Mouse (Mus musculus) midbrain, embryonic 14.5 days (tissue): ENCODE measurements around the gene Ppp6r1. TPM values are rescaled to one million over a fixed set of nuclear protein-coding genes. Genes with fewer than 3 reads are reported as not detected.

Experiments
- ATAC-seq: fragments of 200-750 bp; cut with Nextera tagmentation; 2 replicates; pipeline ENCODE4 v1.8.0; 2017; ENCODE audit warnings: moderate number of reproducible peaks, moderate library complexity; ENCODE audit not compliant: low FRiP score, low TSS enrichment
- DNase-seq: peaks from one replicate; pipeline ENCODE4 v3.0.0-alpha.2; 2015
- H3K27ac ChIP-seq: fragments of 300-500 bp; sonication (generic); replicated peaks from 2 replicates; pipeline ENCODE4 v1.5.1; 2014; ENCODE audit warnings: mild to moderate bottlenecking, low read depth, low read length, moderate library complexity
- H3K27me3 ChIP-seq: fragments of 300-500 bp; sonication (generic); 2 replicates; pipeline ENCODE4 v1.6.1; 2014; ENCODE audit warnings: low read length, control low read depth, mixed read lengths; ENCODE audit not compliant: control insufficient read depth, insufficient read depth
- H3K36me3 ChIP-seq: fragments of 300-500 bp; sonication (generic); 2 replicates; pipeline ENCODE4 v1.6.1; 2014; ENCODE audit warnings: low read length, control low read depth; ENCODE audit not compliant: control insufficient read depth, insufficient read depth
- H3K4me1 ChIP-seq: fragments of 300-500 bp; sonication (generic); 2 replicates; pipeline ENCODE4 v1.6.1; 2014; ENCODE audit warnings: mild to moderate bottlenecking, antibody characterized with exemption, low read length, control low read depth; ENCODE audit not compliant: control insufficient read depth, insufficient read depth
- H3K4me2 ChIP-seq: fragments of 300-500 bp; sonication (generic); 2 replicates; pipeline ENCODE4 v1.6.1; 2014; ENCODE audit warnings: mild to moderate bottlenecking, low read length, moderate library complexity
- H3K4me3 ChIP-seq: fragments of 300-500 bp; sonication (generic); replicated peaks from 2 replicates; pipeline ENCODE4 v1.5.1; 2014; ENCODE audit warnings: low read depth, low read length
- H3K9ac ChIP-seq: fragments of 300-500 bp; sonication (generic); replicated peaks from 2 replicates; pipeline ENCODE4 v1.6.1; 2014; ENCODE audit warnings: mild to moderate bottlenecking, low read length, moderate library complexity
- H3K9me3 ChIP-seq: fragments of 300-500 bp; sonication (generic); 2 replicates; pipeline ENCODE4 v1.6.1; 2016; ENCODE audit warnings: low read length, control low read depth, mixed read lengths; ENCODE audit not compliant: control insufficient read depth
- WGBS: fragments of 180-500 bp; shearing (Covaris S2); extraction: QIAGEN DNeasy Blood & Tissue Kit; methylation state at CpG from one replicate; pipeline ENCODE4 v1.1.7; 2014; 5-methylcytosine and 5-hydroxymethylcytosine counted together
- polyA plus RNA-seq: library from polyadenylated mRNA; unstranded; fragments of >200 nt; fragmentation: Nextera tagmentation; extraction: Ambion mirVana; gene quantifications from 2 replicates; pipeline ENCODE4 v1.2.1, GENCODE M21; 2014

The Ppp6r1 gene
- polyA plus RNA-seq, 1 experiment from 2014 or later, result 8.7 TPM

DNA sequence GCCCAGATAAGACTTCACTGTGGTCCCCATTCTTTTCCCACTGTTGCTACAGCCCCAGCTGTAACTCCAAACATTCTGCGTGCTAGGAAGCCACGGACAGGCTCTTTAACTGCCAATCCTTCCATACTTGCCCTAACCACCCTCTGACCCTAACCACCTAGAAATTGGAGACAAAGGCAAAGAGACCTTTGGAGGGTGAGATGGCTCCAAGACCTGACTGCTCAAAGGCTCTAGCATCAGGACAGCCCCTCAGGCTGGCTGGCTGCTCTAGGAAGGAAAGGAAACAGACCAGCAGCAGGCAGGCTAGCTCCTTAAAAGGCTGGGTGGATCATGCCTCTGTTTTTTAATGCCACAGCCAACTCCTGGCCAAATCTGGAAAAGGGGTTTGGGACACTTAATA, 4.6 kb downstream of the Ppp6r1 start:
- WGBS, result 94% methylated on average over 2 of the region's 2 CpGs
- no peak overlapping the region; the same call in 1 of the 2 replicates for H3K9ac ChIP-seq
- no peak for DNase-seq
- H3K4me2 ChIP-seq, result no peak overlapping the region
- H3K4me1 ChIP-seq, result peaks cover 20% of the 10 kb centered on the region
- ATAC-seq, result no peak
- no peak overlapping the region for H3K27ac ChIP-seq
- H3K36me3 ChIP-seq, result peaks cover 8% of the 10 kb centered on the region
- no peak overlapping the region for H3K4me3 ChIP-seq
- no peaks in the 10 kb centered on the region for H3K9me3 ChIP-seq
- H3K27me3 ChIP-seq, result no peaks in the 10 kb centered on the region

- 89% methylated on average over 7 of the region's 7 CpGs for WGBS
- no peak overlapping the region for H3K27ac ChIP-seq
- H3K9ac ChIP-seq, result no peak overlapping the region
- ATAC-seq, result no peak
- no peak overlapping the region for H3K4me3 ChIP-seq
- no peak overlapping the region for H3K4me2 ChIP-seq
- no peaks in the 10 kb centered on the region for H3K27me3 ChIP-seq
- peaks cover 8% of the 10 kb centered on the region for H3K36me3 ChIP-seq
- peaks cover 20% of the 10 kb centered on the region for H3K4me1 ChIP-seq
- no peak for DNase-seq
- no peaks in the 10 kb centered on the region for H3K9me3 ChIP-seq
These were observed 5.0 kb downstream of the Ppp6r1 start for GRCm38 (mm10) chr7:4653780-4654179.

DNA sequence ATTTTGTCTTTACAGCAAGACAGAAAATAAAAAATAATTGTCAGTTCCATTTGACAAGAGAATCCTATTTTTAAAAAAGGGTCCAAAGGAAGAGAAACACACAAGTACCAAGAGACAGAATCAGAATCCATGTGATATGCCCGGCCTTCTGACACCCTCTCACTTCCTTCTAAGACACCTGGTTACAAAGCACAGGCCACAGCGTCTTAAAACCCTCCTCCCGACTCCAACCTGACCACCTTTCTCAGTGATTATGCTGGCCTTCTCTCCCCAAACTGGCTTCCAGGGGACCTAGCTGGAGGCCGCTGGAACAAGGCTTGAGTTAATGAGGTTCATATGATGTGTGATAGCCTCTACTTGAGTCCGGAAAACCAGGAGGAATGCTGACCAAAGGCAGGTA, 5.5 kb downstream of the Ppp6r1 start:
- Histone ChIP-seq H3K36me3 (peaks cover 8% of the 10 kb centered on the region), H3K9me3 (no peaks in the 10 kb centered on the region), H3K27me3 (no peaks in the 10 kb centered on the region), H3K4me3 (no peak overlapping the region), H3K4me1 (peaks cover 20% of the 10 kb centered on the region), H3K27ac (no peak overlapping the region), H3K4me2 (no peak overlapping the region), H3K9ac (no peak overlapping the region)
- WGBS, result 88% methylated on average over 5 of the region's 5 CpGs
- DNase-seq, result no peak
- ATAC-seq, result no peak

DNA sequence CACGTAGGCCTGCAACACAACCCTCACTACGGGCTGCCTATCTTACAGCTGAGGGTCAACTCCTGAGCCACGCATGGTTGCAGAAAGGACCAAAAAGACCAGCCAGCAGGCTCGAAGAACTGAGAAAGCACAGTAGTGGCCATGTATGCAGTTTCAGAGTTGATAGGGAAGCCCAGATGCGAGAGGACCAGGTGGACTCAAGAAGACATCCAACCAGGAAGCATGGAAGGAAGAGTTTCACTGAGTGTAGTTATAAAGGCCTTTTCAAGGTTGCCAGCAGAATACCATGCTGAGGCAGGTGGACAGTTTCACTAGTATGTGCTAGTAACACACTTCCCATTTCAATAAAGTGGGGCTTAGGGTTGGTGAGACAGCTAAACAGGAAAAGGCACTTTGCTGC, 6.1 kb downstream of the Ppp6r1 start:
- no peak overlapping the region for H3K4me3 ChIP-seq
- DNase-seq, result no peak
- no peak for ATAC-seq
- no peak overlapping the region for H3K4me2 ChIP-seq
- H3K9me3 ChIP-seq, result no peaks in the 10 kb centered on the region
- no peak overlapping the region for H3K27ac ChIP-seq
- 97% methylated on average over 5 of the region's 5 CpGs for WGBS
- H3K9ac ChIP-seq, result no peak overlapping the region
- peaks cover 8% of the 10 kb centered on the region for H3K36me3 ChIP-seq
- H3K27me3 ChIP-seq, result no peaks in the 10 kb centered on the region
- peaks cover 17% of the 10 kb centered on the region for H3K4me1 ChIP-seq

DNA sequence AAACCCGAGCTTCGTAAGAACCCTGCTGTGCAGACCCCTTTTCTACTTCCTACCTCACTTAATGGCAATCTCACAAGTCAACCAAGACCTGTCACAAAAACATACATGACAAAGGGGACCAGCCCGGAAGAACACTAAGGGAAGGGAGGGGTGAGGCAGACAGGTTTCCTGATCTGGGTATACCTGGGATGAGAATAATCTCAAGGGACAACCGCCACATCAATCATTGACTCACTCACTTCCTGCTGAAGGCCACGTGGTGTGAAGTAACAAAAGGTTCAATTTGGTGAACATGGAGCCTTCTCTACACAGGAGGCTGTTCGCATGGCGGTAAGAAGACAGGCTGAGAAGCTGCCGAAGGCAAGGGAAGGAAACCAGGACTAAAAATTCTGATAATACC, 7.2 kb downstream of the Ppp6r1 start:
- no peak overlapping the region for H3K9ac ChIP-seq
- ATAC-seq (no peak), DNase-seq (no peak)
- WGBS, result 90% methylated on average over 8 of the region's 8 CpGs
- H3K9me3 ChIP-seq, result no peaks in the 10 kb centered on the region
- H3K4me3 ChIP-seq, result no peak overlapping the region
- H3K4me2 ChIP-seq, result no peak overlapping the region
- H3K27ac ChIP-seq, result no peak overlapping the region
- H3K36me3 ChIP-seq, result peaks cover 8% of the 10 kb centered on the region
- H3K4me1 ChIP-seq, result peaks cover 6% of the 10 kb centered on the region
- no peaks in the 10 kb centered on the region for H3K27me3 ChIP-seq

DNA sequence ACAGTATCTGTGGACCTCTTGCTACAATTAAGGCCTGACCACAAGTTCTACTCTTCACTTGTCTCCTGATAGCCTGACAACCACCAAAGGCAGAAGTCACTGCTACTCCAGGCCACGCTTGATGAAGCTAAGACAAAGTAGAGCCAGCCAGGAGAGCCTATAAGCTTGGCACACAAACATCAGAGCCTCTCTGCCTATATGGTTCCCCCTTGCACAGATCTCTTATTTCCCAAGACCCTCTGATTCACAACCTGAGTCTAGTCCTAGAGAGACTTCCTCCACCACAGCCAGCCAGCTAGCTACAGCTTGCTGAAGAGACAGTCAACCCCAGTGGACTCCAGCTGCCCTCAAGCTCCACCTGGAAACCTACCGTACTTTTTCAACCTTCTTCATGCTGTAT, 10.8 kb downstream of the Ppp6r1 start:
- Histone ChIP-seq H3K9me3 (no peaks in the 10 kb centered on the region), H3K4me3 (no peak overlapping the region), H3K27me3 (no peaks in the 10 kb centered on the region), H3K4me2 (no peak overlapping the region), H3K9ac (no peak overlapping the region), H3K36me3 (peaks cover 36% of the 10 kb centered on the region), H3K4me1 (no peaks in the 10 kb centered on the region), H3K27ac (no peak overlapping the region)
- ATAC-seq, result no peak
- 90% methylated on average over 2 of the region's 2 CpGs for WGBS
- DNase-seq, result no peak

DNA sequence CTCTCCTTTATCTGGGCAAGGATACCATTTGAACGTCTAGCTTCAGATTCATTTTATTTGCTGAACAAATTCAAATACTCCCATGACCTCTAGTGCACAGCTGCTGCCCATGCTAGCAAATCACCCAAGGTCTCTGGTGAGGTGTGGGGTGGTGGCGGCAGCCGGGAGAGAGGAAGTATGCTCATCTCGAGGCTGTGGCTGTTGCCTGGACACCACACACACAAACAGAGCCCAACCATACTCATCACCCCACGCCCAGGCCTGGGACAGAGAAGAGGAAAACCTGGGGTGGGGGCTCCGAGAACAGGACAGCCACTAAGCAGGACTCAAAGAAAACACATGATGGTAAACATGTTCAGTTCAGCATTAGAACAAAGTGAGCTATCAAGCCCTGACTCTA, 11.5 kb downstream of the Ppp6r1 start:
- no peaks in the 10 kb centered on the region for H3K4me1 ChIP-seq
- no peak overlapping the region for H3K4me3 ChIP-seq
- H3K4me2 ChIP-seq, result no peak overlapping the region
- WGBS, result 78% methylated on average over 6 of the region's 6 CpGs
- ATAC-seq (no peak), DNase-seq (no peak)
- no peaks in the 10 kb centered on the region for H3K9me3 ChIP-seq
- H3K27me3 ChIP-seq, result no peaks in the 10 kb centered on the region
- H3K9ac ChIP-seq, result no peak overlapping the region
- no peak overlapping the region for H3K27ac ChIP-seq
- H3K36me3 ChIP-seq, result peaks cover 37% of the 10 kb centered on the region

DNA sequence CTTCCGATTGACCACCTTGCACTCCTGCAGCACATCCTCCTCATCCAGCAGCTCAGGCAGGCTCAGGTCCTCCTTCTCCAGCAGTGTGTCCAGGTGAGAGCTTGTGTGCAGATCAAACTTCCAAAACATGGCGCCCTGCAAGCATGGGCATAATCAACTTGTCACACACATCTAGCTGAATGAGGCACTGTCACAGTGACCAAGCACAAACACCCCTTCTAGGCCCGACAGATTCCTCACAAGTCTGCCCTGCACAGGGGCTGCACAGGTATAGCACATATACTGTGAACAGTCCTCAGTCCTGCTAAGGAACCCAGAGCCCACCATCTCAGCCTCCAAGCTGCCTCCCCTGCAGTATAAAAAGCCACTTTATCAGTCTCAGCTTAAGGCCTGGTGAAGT, 12.0 kb downstream of the Ppp6r1 start:
- Histone ChIP-seq H3K9ac (no peak overlapping the region), H3K4me2 (no peak overlapping the region), H3K27ac (no peak overlapping the region), H3K4me3 (no peak overlapping the region), H3K36me3 (peaks cover 41% of the 10 kb centered on the region), H3K9me3 (no peaks in the 10 kb centered on the region), H3K4me1 (no peaks in the 10 kb centered on the region), H3K27me3 (no peaks in the 10 kb centered on the region)
- WGBS, result 86% methylated on average over 3 of the region's 3 CpGs
- no peak for ATAC-seq
- DNase-seq, result no peak

DNA sequence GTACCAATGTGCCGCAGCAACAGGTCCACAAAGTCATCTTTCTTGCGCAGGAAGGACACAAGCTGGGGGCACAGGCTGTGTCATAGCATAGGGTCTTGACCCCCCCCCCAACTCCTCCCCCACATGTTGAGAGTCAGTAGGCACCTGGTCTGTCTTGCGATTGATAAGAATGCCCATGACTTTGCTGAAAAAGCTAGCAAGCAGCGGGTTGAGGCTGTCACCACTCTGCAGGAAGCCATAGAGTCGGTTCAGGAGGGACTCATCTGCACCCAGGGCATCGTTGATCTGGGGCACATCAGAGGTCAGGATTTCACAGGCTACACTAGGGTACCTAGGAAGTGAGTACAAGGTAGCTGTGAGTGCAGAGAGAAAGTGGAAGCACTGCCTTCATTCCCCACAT, 15.6 kb downstream of the Ppp6r1 start:
- Histone ChIP-seq H3K9ac (no peak overlapping the region), H3K36me3 (peaks cover 73% of the 10 kb centered on the region), H3K4me2 (no peak overlapping the region), H3K27ac (no peak overlapping the region), H3K27me3 (no peaks in the 10 kb centered on the region), H3K4me3 (no peak overlapping the region), H3K9me3 (no peaks in the 10 kb centered on the region), H3K4me1 (no peaks in the 10 kb centered on the region)
- ATAC-seq, result no peak
- WGBS, result 95% methylated on average over 6 of the region's 6 CpGs
- no peak for DNase-seq
